Mouse (Mus musculus) myocyte (in vitro differentiated cells): ENCODE measurements around the gene Lmo3. TPM values are rescaled to one million over a fixed set of nuclear protein-coding genes. Genes with fewer than 3 reads are reported as not detected.
A peak's percentile ranks its signal among the peaks of the same experiment; 100 is the strongest.

Source experiments
- H3K27me3 ChIP-seq: one replicate; pipeline ENCODE4 v1.6.1; 2011; ENCODE audit not compliant: control insufficient read depth, insufficient read depth, insufficient read length
- H3K36me3 ChIP-seq: one replicate; pipeline ENCODE4 v1.6.1; 2011; ENCODE audit not compliant: control insufficient read depth, insufficient read depth
- H3K4me2 ChIP-seq: one replicate; pipeline ENCODE4 v1.6.1; 2011; ENCODE audit warnings: low read depth, control low read depth
- H3K4me3 ChIP-seq: one replicate; pipeline ENCODE4 v1.5.1; 2011; ENCODE audit warnings: mild to moderate bottlenecking, control low read depth, moderate library complexity
- H3K79me2 ChIP-seq: one replicate; pipeline ENCODE4 v1.6.1; 2011; ENCODE audit not compliant: control insufficient read depth, insufficient read depth
- H3ac ChIP-seq: one replicate; pipeline ENCODE4 v1.6.1; 2011; ENCODE audit not compliant: control insufficient read depth, insufficient read length
- CEBPB ChIP-seq: IDR thresholded peaks from 2 replicates; pipeline ENCODE4 v1.6.1; 2011; ENCODE audit warnings: mild to moderate bottlenecking, moderate library complexity; ENCODE audit not compliant: poor library complexity, insufficient read depth, severe bottlenecking
- E2F4 ChIP-seq: IDR thresholded peaks from one replicate; pipeline ENCODE4 v1.6.1; 2011; ENCODE audit warnings: mild to moderate bottlenecking, control low read depth, moderate library complexity; ENCODE audit not compliant: insufficient read depth
- MAX ChIP-seq: IDR thresholded peaks from one replicate; pipeline ENCODE4 v1.6.1; 2011; ENCODE audit warnings: low read depth, mild to moderate bottlenecking, control low read depth
- MYOD1 ChIP-seq, 3 experiments: IDR thresholded peaks; one replicate each; pipeline ENCODE4 v1.6.1; 2011; ENCODE audit warnings: control low read depth in 2 of 3, low read depth in 2 of 3, mild to moderate bottlenecking in 2 of 3, moderate library complexity in 1 of 3; ENCODE audit not compliant: insufficient read length in 2 of 3, control insufficient read depth in 1 of 3
- MYOG ChIP-seq, 3 experiments: IDR thresholded peaks; one replicate each; pipeline ENCODE4 v1.6.1; 2011; ENCODE audit warnings: control low read depth in 2 of 3, low read depth in 2 of 3, mild to moderate bottlenecking in 2 of 3; ENCODE audit not compliant: insufficient read length in 2 of 3, control insufficient read depth in 1 of 3, insufficient read depth in 1 of 3
- POLR2A ChIP-seq: IDR thresholded peaks from one replicate; pipeline ENCODE4 v1.6.1; 2011; ENCODE audit warnings: low read depth, mild to moderate bottlenecking, control low read depth, moderate library complexity; ENCODE audit not compliant: insufficient read length
- POLR2AphosphoS2 ChIP-seq: IDR thresholded peaks from one replicate; pipeline ENCODE4 v1.6.1; 2011; ENCODE audit warnings: low read depth, control low read depth; ENCODE audit not compliant: insufficient read length
- REST ChIP-seq: IDR thresholded peaks from one replicate; pipeline ENCODE4 v1.6.1; 2011; ENCODE audit warnings: mild to moderate bottlenecking, control low read depth, moderate library complexity; ENCODE audit not compliant: insufficient read depth, insufficient read length
- SRF ChIP-seq: IDR thresholded peaks from one replicate; pipeline ENCODE4 v1.6.1; 2011; ENCODE audit warnings: low read depth; ENCODE audit not compliant: control insufficient read depth, insufficient read length
- TCF12 ChIP-seq: IDR thresholded peaks from one replicate; pipeline ENCODE4 v1.6.1; 2011; ENCODE audit warnings: mild to moderate bottlenecking, control low read depth; ENCODE audit not compliant: poor library complexity, insufficient read depth, severe bottlenecking
- TCF3 ChIP-seq: IDR thresholded peaks from one replicate; pipeline ENCODE4 v1.6.1; 2011; ENCODE audit warnings: low read depth, control low read depth; ENCODE audit not compliant: insufficient read length
- USF1 ChIP-seq: IDR thresholded peaks from one replicate; pipeline ENCODE4 v1.6.1; 2011; ENCODE audit warnings: low read depth, mild to moderate bottlenecking, control low read depth, moderate library complexity
- polyA plus RNA-seq: library from polyadenylated mRNA; unstranded; fragments of >200 nt; fragmentation: generic; extraction: Trizol; gene quantifications from one replicate; pipeline ENCODE4 v1.2.1, GENCODE M21; 2012; ENCODE audit warnings: missing spikeins

The Lmo3 gene
- polyA plus RNA-seq, 1 experiment: not detected

DNA sequence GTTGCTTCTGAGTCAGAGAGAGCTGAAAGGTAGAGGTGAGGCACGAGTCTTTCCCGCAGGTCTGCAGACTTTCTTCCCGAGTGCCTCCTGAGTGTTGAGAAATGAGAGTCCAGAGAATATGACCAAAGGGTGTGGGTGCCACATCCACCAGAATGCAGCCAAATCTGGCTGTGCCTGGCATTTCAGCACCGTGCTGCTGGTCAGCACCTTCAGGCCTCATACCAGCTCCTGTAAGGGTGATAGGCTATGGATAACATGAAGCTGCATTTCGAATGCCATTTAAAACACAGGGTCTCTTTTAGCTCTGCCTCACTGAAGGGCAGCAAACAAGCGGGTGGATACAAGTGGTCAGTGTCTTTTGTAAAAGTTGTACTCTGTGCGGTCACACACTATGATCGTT, 1.5 kb upstream of the Lmo3 start:
- H3K27me3 ChIP-seq: no peaks in the 10 kb centered on the region
- H3K4me2 ChIP-seq: no peak overlapping the region
- H3ac ChIP-seq: no peak overlapping the region
- no peak overlapping the region for H3K4me3 ChIP-seq
- no peaks in the 10 kb centered on the region for H3K36me3 ChIP-seq
- H3K79me2 ChIP-seq: no peaks in the 10 kb centered on the region
- TF ChIP-seq REST (peak; percentile 81), USF1 (no peak), POLR2A (no peak)

DNA sequence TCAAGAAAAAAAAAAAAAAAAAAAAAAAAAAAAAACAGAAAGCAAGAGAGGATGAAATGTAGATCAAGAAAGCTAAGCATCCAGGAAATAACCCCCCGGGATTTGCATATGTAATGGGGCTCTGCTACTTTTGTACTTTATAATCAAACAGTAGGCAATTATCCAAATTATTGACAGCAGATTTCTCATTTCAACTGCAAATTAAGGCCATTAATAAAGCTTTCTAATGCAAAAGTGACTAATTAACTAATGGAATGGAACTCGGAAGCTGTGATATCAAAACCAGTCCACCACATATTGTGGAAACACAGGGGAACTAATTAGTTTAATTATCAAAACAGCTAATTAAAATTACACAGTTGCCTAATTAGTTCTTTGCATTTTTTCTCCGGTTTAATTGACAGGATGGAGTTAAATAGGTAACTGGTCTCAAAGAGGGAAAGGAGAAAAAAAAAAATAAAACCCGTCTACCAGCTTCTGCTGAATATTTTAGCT, 785 bp upstream of the Lmo3 start:
- no peak overlapping the region for H3K4me3 ChIP-seq
- no peaks in the 10 kb centered on the region for H3K36me3 ChIP-seq
- no peak overlapping the region for H3ac ChIP-seq
- H3K79me2 ChIP-seq: no peaks in the 10 kb centered on the region
- no peak for TF ChIP-seq SRF
- no peak for TF ChIP-seq POLR2AphosphoS2
- no peak for TF ChIP-seq MAX
- no peak for TF ChIP-seq TCF12
- no peak for TF ChIP-seq MYOG (IDR thresholded peaks at IDR 0.05; ENCODE audit: control insufficient read depth in 1 of 3, insufficient read depth in 1 of 3, insufficient read length in 2 of 3, low read depth in 2 of 3)
- TF ChIP-seq REST: no peak
- no peak for TF ChIP-seq POLR2A
- no peak for TF ChIP-seq USF1
- no peak for TF ChIP-seq E2F4
- no peak for TF ChIP-seq TCF3
- TF ChIP-seq CEBPB: no peak
- no peak for TF ChIP-seq MYOD1 (IDR thresholded peaks at IDR 0.05; ENCODE audit: control insufficient read depth in 1 of 3, insufficient read length in 2 of 3, low read depth in 2 of 3)
- H3K27me3 ChIP-seq: no peaks in the 10 kb centered on the region
- H3K4me2 ChIP-seq: no peak overlapping the region

DNA sequence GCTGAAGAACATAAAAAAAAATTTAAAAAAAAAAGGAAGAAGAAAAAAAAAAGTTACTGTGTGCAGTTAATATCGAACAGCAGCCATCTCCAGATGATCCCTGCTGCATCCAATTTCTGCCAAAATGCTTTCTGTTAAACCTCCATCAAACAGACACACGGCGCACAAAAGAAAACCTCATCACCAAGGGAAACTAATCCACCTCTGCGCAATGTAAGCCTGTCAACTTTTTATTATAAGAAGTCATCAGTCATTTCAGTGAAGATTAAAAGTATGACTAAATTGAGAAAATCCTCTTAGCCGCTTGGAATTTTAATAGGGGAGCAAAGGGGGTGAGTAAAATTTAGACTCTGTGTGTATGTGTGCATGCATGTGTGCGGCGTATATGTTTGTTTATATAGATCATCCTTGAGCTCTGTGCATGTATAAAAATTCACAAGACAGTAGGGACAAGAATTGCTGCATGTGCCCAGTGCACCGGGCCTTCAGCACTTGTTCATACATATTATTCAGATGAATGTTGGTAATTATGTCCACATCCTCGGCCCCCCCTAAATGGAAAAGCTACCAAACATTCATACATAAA, 1.2 kb downstream of the Lmo3 start:
- TF ChIP-seq TCF12 (no peak), POLR2AphosphoS2 (no peak), TCF3 (no peak)
- Histone ChIP-seq H3ac (no peak overlapping the region), H3K36me3 (no peaks in the 10 kb centered on the region), H3K4me2 (no peak overlapping the region), H3K79me2 (no peaks in the 10 kb centered on the region), H3K27me3 (no peaks in the 10 kb centered on the region), H3K4me3 (no peak overlapping the region)

DNA sequence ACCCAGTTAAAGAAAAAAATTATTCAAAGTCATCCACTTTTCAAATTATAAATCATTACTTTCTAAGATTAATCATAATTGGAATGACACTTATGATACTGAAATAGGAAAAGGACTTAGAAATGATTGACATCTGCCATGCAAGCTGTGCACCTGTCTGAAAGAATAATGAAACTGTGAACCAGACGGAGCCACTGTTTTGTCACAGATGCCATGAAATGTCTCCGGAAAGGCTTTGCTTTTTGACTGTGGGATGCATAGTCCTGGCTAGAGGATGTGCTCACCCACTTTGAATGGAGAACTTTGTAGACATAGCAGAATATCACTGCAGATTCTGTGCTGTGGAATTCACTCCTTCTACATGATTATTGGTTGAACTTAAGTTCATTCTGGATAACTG, 18.4 kb downstream of the Lmo3 start:
- Histone ChIP-seq H3K79me2 (no peaks in the 10 kb centered on the region), H3K36me3 (no peaks in the 10 kb centered on the region), H3K4me2 (no peak overlapping the region), H3K27me3 (no peaks in the 10 kb centered on the region), H3ac (no peak overlapping the region), H3K4me3 (no peak overlapping the region)
- TF ChIP-seq POLR2A (no peak), TCF3 (no peak), POLR2AphosphoS2 (no peak), MYOG (IDR thresholded peaks at IDR 0.05; ENCODE audit: control insufficient read depth in 1 of 3, insufficient read depth in 1 of 3, insufficient read length in 2 of 3, low read depth in 2 of 3) (no peak), MAX (no peak), MYOD1 (IDR thresholded peaks at IDR 0.05; ENCODE audit: control insufficient read depth in 1 of 3, insufficient read length in 2 of 3, low read depth in 2 of 3) (no peak), TCF12 (no peak), USF1 (no peak), REST (no peak), SRF (no peak), E2F4 (no peak), CEBPB (no peak)

DNA sequence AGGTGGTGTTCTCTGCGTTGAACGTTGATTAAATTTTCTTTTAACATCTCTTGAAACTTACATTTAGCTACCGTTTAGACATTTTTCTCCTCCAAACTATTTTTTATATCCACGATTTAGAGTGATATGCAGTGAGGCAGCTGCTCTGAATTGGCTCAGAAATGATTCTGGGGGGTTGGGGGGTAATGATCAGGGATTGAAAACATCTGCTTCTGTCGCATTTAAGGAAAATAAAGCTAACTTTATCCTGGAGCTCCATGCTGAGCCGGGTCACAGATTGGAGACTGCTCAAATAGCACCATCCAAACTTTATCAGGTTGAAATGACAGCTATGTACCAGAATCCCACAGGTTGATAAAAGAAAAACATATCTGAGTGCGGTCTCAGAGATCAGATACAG, 29.6 kb downstream of the Lmo3 start:
- Histone ChIP-seq H3K27me3 (no peaks in the 10 kb centered on the region), H3K4me2 (no peak overlapping the region), H3K4me3 (no peak overlapping the region), H3K36me3 (no peaks in the 10 kb centered on the region), H3ac (no peak overlapping the region), H3K79me2 (no peaks in the 10 kb centered on the region)
- TF ChIP-seq POLR2AphosphoS2 (no peak), MYOG (IDR thresholded peaks at IDR 0.05; ENCODE audit: control insufficient read depth in 1 of 3, insufficient read depth in 1 of 3, insufficient read length in 2 of 3, low read depth in 2 of 3) (no peak), E2F4 (no peak), REST (no peak), POLR2A (no peak), CEBPB (no peak), MYOD1 (IDR thresholded peaks at IDR 0.05; ENCODE audit: control insufficient read depth in 1 of 3, insufficient read length in 2 of 3, low read depth in 2 of 3) (no peak), TCF12 (no peak), SRF (no peak), USF1 (no peak), MAX (no peak), TCF3 (no peak)
